In the genomic region with DNA sequence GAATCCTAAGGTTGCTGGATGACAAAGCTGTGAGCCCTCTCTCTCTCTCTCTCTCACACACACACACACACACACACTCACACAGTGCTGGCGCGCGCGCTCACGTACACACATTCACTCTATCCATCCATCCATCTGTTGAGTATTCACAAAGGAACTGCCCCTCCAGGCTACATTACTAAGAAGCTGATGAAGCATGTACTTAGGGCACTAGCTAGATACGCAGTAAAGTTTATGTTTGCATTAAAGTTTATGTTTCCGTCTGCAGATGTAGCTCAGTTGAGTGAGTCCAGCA, we compare ENCODE assay signal across 7 mouse cellular contexts. TPM values are rescaled to one million over a fixed set of nuclear protein-coding genes. Genes with fewer than 3 reads are reported as not detected.
DNase-seq lines count a peak whose midpoint lies in the region; ATAC-seq lines count a peak whose summit lies in the region.

No protein-coding gene starts in this region.

- peak overlapping the region; percentile 82 for H3K4me2 ChIP-seq in neural tube, embryonic 11.5 days (ENCODE audit: low read depth)
- H3K4me2 ChIP-seq in embryonic facial prominence, embryonic 15.5 days (replicated peaks): peak overlapping the region; percentile 91
- peak overlapping the region; percentile 98 for H3K4me2 ChIP-seq in limb, embryonic 13.5 days (replicated peaks)
- peak overlapping the region; percentile 76 for H3K4me2 ChIP-seq in stomach, embryonic 16.5 days (ENCODE audit: low read depth, low read length)

- no peak overlapping the region for H3K27ac ChIP-seq in neural tube, embryonic 11.5 days (ENCODE audit: low read depth, low read length)
- no peak overlapping the region for H3K27ac ChIP-seq in embryonic facial prominence, embryonic 15.5 days (replicated peaks)
- H3K27ac ChIP-seq in limb, embryonic 13.5 days: no peak overlapping the region
- H3K27ac ChIP-seq in stomach, embryonic 16.5 days (ENCODE audit: low read length): peak overlapping the region; percentile 64

- peak overlapping the region; percentile 69 for H3K4me3 ChIP-seq in neural tube, embryonic 11.5 days (ENCODE audit: low read depth, low read length)
- H3K4me3 ChIP-seq in embryonic facial prominence, embryonic 15.5 days (replicated peaks): peak overlapping the region; percentile 89
- H3K4me3 ChIP-seq in limb, embryonic 13.5 days: peak overlapping the region; percentile 81
- peak overlapping the region; percentile 92 for H3K4me3 ChIP-seq in stomach, embryonic 16.5 days (replicated peaks; ENCODE audit: low read length)

- H3K9ac ChIP-seq in neural tube, embryonic 11.5 days (ENCODE audit: low read length): peak overlapping the region; percentile 52; the same call in 1 of the 2 replicates
- peak overlapping the region; percentile 33; the same call in 1 of the 2 replicates for H3K9ac ChIP-seq in embryonic facial prominence, embryonic 15.5 days
- peak overlapping the region; percentile 50; the same call in 1 of the 2 replicates for H3K9ac ChIP-seq in limb, embryonic 13.5 days
- H3K9ac ChIP-seq in stomach, embryonic 16.5 days (ENCODE audit: low read length): peak overlapping the region; percentile 71

- 44% methylated on average over 7 of the region's 7 CpGs for WGBS in neural tube, embryonic 11.5 days
- 25% methylated on average over 7 of the region's 7 CpGs for WGBS in embryonic facial prominence, embryonic 15.5 days
- WGBS in limb, embryonic 13.5 days: 32% methylated on average over 7 of the region's 7 CpGs
- WGBS in stomach, embryonic 16.5 days: 24% methylated on average over 7 of the region's 7 CpGs

- no peak for ATAC-seq in neural tube, embryonic 11.5 days (ENCODE audit: insufficient read depth, low FRiP score, low TSS enrichment)
- no peak for ATAC-seq in embryonic facial prominence, embryonic 15.5 days (ENCODE audit: insufficient number of reproducible peaks, low FRiP score, low TSS enrichment, low read depth)
- no peak for ATAC-seq in limb, embryonic 13.5 days (ENCODE audit: low FRiP score, low read depth)
- no peak for ATAC-seq in stomach, embryonic 16.5 days (ENCODE audit: insufficient read depth, low FRiP score)

- no peak for DNase-seq in neural tube, embryonic 11.5 days (ENCODE audit: low spot score)
- DNase-seq in neural tube, embryonic 10.5 days (ENCODE audit: extremely low spot score, low spot score): no peak
- DNase-seq in cerebellum, adult 8-10 months: no peak
- DNase-seq in spleen, adult 12 weeks (ENCODE audit: low spot score): no peak

- H3K27me3 ChIP-seq in neural tube, embryonic 11.5 days (ENCODE audit: control insufficient read depth, insufficient read depth, low read length): no peaks in the 10 kb centered on the region
- no peaks in the 10 kb centered on the region for H3K27me3 ChIP-seq in embryonic facial prominence, embryonic 15.5 days
- no peaks in the 10 kb centered on the region for H3K27me3 ChIP-seq in limb, embryonic 13.5 days
- no peaks in the 10 kb centered on the region for H3K27me3 ChIP-seq in stomach, embryonic 16.5 days (ENCODE audit: control insufficient read depth, insufficient read depth, low read length)

- no peaks in the 10 kb centered on the region for H3K9me3 ChIP-seq in neural tube, embryonic 11.5 days (ENCODE audit: control insufficient read depth, low read length)
- H3K9me3 ChIP-seq in embryonic facial prominence, embryonic 15.5 days (replicated peaks): no peaks in the 10 kb centered on the region
- H3K9me3 ChIP-seq in limb, embryonic 13.5 days: no peaks in the 10 kb centered on the region
- H3K9me3 ChIP-seq in stomach, embryonic 16.5 days (replicated peaks; ENCODE audit: control insufficient read depth, low read length): no peaks in the 10 kb centered on the region

- H3K4me1 ChIP-seq in neural tube, embryonic 11.5 days (ENCODE audit: control insufficient read depth, insufficient read depth, low read length): peaks cover 2% of the 10 kb centered on the region; the same call in 1 of the 2 replicates
- H3K4me1 ChIP-seq in embryonic facial prominence, embryonic 15.5 days: peaks cover 16% of the 10 kb centered on the region
- H3K4me1 ChIP-seq in limb, embryonic 13.5 days: peaks cover 18% of the 10 kb centered on the region
- H3K4me1 ChIP-seq in stomach, embryonic 16.5 days (ENCODE audit: control insufficient read depth, insufficient read depth, low read length): peaks cover 14% of the 10 kb centered on the region

- no peaks in the 10 kb centered on the region for H3K36me3 ChIP-seq in neural tube, embryonic 11.5 days (ENCODE audit: control insufficient read depth, insufficient read depth, low read length)
- H3K36me3 ChIP-seq in embryonic facial prominence, embryonic 15.5 days: no peaks in the 10 kb centered on the region; the same call in 1 of the 2 replicates
- no peaks in the 10 kb centered on the region for H3K36me3 ChIP-seq in limb, embryonic 13.5 days
- H3K36me3 ChIP-seq in stomach, embryonic 16.5 days (ENCODE audit: control insufficient read depth, insufficient read depth, low read length): no peaks in the 10 kb centered on the region

RNA-seq across cellular contexts. Expression of a gene that starts 0.7 kb away (rescaled TPM):
- polyA plus RNA-seq in neural tube, embryonic 11.5 days (2014; fragmentation: Nextera tagmentation; extraction: Ambion mirVana): 65.7 and 72.2 TPM in 2 replicates
- 69.5 and 70.2 TPM in 2 replicates for polyA plus RNA-seq in embryonic facial prominence, embryonic 15.5 days (2015; fragmentation: Nextera tagmentation; extraction: Ambion mirVana)
- 47.7 and 58.0 TPM in 2 replicates for polyA plus RNA-seq in limb, embryonic 13.5 days (2015; fragmentation: Nextera tagmentation; extraction: Ambion mirVana)
- 140 and 152 TPM in 2 replicates for polyA plus RNA-seq in stomach, embryonic 16.5 days (2015; fragmentation: Nextera tagmentation; extraction: Ambion mirVana)

RNA-seq across cellular contexts. Expression of a gene that starts 7.9 kb away (rescaled TPM):
- 97.3 and 105 TPM in 2 replicates for polyA plus RNA-seq in neural tube, embryonic 11.5 days (2014; fragmentation: Nextera tagmentation; extraction: Ambion mirVana)
- polyA plus RNA-seq in embryonic facial prominence, embryonic 15.5 days (2015; fragmentation: Nextera tagmentation; extraction: Ambion mirVana): 23.3 and 24.5 TPM in 2 replicates
- 70.7 and 78.6 TPM in 2 replicates for polyA plus RNA-seq in limb, embryonic 13.5 days (2015; fragmentation: Nextera tagmentation; extraction: Ambion mirVana)
- polyA plus RNA-seq in stomach, embryonic 16.5 days (2015; fragmentation: Nextera tagmentation; extraction: Ambion mirVana): 19.1 and 21.3 TPM in 2 replicates

RNA-seq across cellular contexts. Expression of a gene that starts 11.6 kb away (rescaled TPM):
- polyA plus RNA-seq in neural tube, embryonic 11.5 days (2014; fragmentation: Nextera tagmentation; extraction: Ambion mirVana): 12.2 and 12.5 TPM in 2 replicates
- 14.3 and 15.3 TPM in 2 replicates for polyA plus RNA-seq in embryonic facial prominence, embryonic 15.5 days (2015; fragmentation: Nextera tagmentation; extraction: Ambion mirVana)
- polyA plus RNA-seq in limb, embryonic 13.5 days (2015; fragmentation: Nextera tagmentation; extraction: Ambion mirVana): 7.2 and 7.6 TPM in 2 replicates
- polyA plus RNA-seq in stomach, embryonic 16.5 days (2015; fragmentation: Nextera tagmentation; extraction: Ambion mirVana): 15.9 and 20.2 TPM in 2 replicates

RNA-seq across cellular contexts. Expression of a gene that starts 14.2 kb away (rescaled TPM):
- polyA plus RNA-seq in neural tube, embryonic 11.5 days (2014; fragmentation: Nextera tagmentation; extraction: Ambion mirVana): 0.97 and 1.2 TPM in 2 replicates
- 0.80 and 1.2 TPM in 2 replicates for polyA plus RNA-seq in embryonic facial prominence, embryonic 15.5 days (2015; fragmentation: Nextera tagmentation; extraction: Ambion mirVana)
- polyA plus RNA-seq in limb, embryonic 13.5 days (2015; fragmentation: Nextera tagmentation; extraction: Ambion mirVana): 0.51 and 0.59 TPM in 2 replicates
- 1.6 TPM in 2 replicates for polyA plus RNA-seq in stomach, embryonic 16.5 days (2015; fragmentation: Nextera tagmentation; extraction: Ambion mirVana)

RNA-seq across cellular contexts. Expression of a gene that starts 21.8 kb away (rescaled TPM):
- 150 and 156 TPM in 2 replicates for polyA plus RNA-seq in neural tube, embryonic 11.5 days (2014; fragmentation: Nextera tagmentation; extraction: Ambion mirVana)
- polyA plus RNA-seq in embryonic facial prominence, embryonic 15.5 days (2015; fragmentation: Nextera tagmentation; extraction: Ambion mirVana): 128 and 142 TPM in 2 replicates
- polyA plus RNA-seq in limb, embryonic 13.5 days (2015; fragmentation: Nextera tagmentation; extraction: Ambion mirVana): 150 and 158 TPM in 2 replicates
- 123 and 135 TPM in 2 replicates for polyA plus RNA-seq in stomach, embryonic 16.5 days (2015; fragmentation: Nextera tagmentation; extraction: Ambion mirVana)
